Mouse (Mus musculus) central nervous system, embryonic 18 days (tissue): ENCODE results near the gene C1rl. TPM values are rescaled to one million over a fixed set of nuclear protein-coding genes. Genes with fewer than 3 reads are reported as not detected.

ENCODE experiments used
- polyA plus RNA-seq: library from polyadenylated mRNA; depleted of rRNA; stranded (reverse); fragments of >200 nt; gene quantifications from 2 replicates; pipeline ENCODE4 v1.2.3, GENCODE M21; 2012; rRNA removed

C1rl gene
- 0.08 and 0.22 TPM in 2 replicates for polyA plus RNA-seq

GRCm38 (mm10) chr6:124492842-124493561, at the start of gene C1rl:
TSS of gene C1rl (plus strand) at chr6:124493113.

GRCm38 (mm10) chr6:124464305-124465271, 28.3 kb upstream of the C1rl start, which contains the start of gene Clstn3:
TSS of gene Clstn3 (minus strand) at chr6:124464794.

GRCm38 (mm10) chr6:124512355-124512836, 19.5 kb downstream of the C1rl start, which contains the start of gene C1ra:
TSS of gene C1ra (plus strand) at chr6:124512405.

GRCm38 (mm10) chr6:124542284-124542683, 49.4 kb downstream of the C1rl start, which contains the start of gene C1s1:
TSS of gene C1s1 (minus strand) at chr6:124542359.

Other genes with a start within 250 kb of the C1rl start
- 0.41 and 0.47 TPM in 2 replicates for gene Cd163, start 188.5 kb upstream of the C1rl start, polyA plus RNA-seq
- gene Pex5, start 78.0 kb upstream of the C1rl start, polyA plus RNA-seq: 91.5 and 93.4 TPM in 2 replicates
- 120 and 128 TPM in 2 replicates for gene Clstn3, start 28.3 kb upstream of the C1rl start, polyA plus RNA-seq
- 0.40 and 0.65 TPM in 2 replicates for gene C1ra, start 19.3 kb downstream of the C1rl start, polyA plus RNA-seq
- 1.8 and 2.3 TPM in 2 replicates for gene C1s1, start 49.2 kb downstream of the C1rl start, polyA plus RNA-seq
- not detected in 2 replicates for gene C1rb, start 77.2 kb downstream of the C1rl start, polyA plus RNA-seq
- 0.74 and 0.79 TPM in 2 replicates for gene C1s2, start 143.0 kb downstream of the C1rl start, polyA plus RNA-seq
- gene Lpcat3, start 169.9 kb downstream of the C1rl start, polyA plus RNA-seq: 48.3 and 54.5 TPM in 2 replicates
- gene Emg1, start 219.1 kb downstream of the C1rl start, polyA plus RNA-seq: 93.9 and 100 TPM in 2 replicates
- 139 and 149 TPM in 2 replicates for gene Phb2, start 219.2 kb downstream of the C1rl start, polyA plus RNA-seq
- gene Ptpn6, start 245.6 kb downstream of the C1rl start, polyA plus RNA-seq: 2.6 and 2.9 TPM in 2 replicates
- 564 and 575 TPM in 2 replicates for gene Grcc10, start 248.3 kb downstream of the C1rl start, polyA plus RNA-seq